Mouse (Mus musculus) heart, adult 2 months (tissue): ENCODE measurements around the gene Tpr. TPM values are rescaled to one million over a fixed set of nuclear protein-coding genes. Genes with fewer than 3 reads are reported as not detected.

Experiments
- DNase-seq, 2 experiments: peaks; one replicate each; pipeline ENCODE4 v3.0.0; 2021
- H3K27ac ChIP-seq: fragments of 200-600 bp; 2 replicates; pipeline ENCODE4 v1.8.1; 2022
- H3K27me3 ChIP-seq: fragments of 200-500 bp; 2 replicates; pipeline ENCODE4 v1.6.1; 2012; ENCODE audit warnings: mild to moderate bottlenecking, low read length, inconsistent platforms, mixed read lengths; ENCODE audit not compliant: control insufficient read depth, insufficient read depth
- H3K36me3 ChIP-seq: fragments of 200-500 bp; 2 replicates; pipeline ENCODE4 v1.6.1; 2012; ENCODE audit warnings: low read length, inconsistent platforms; ENCODE audit not compliant: control insufficient read depth, insufficient read depth
- H3K4me1 ChIP-seq: fragments of 200-500 bp; 2 replicates; pipeline ENCODE4 v1.6.1; 2011; ENCODE audit warnings: low read length; ENCODE audit not compliant: control insufficient read depth, insufficient read depth
- H3K4me3 ChIP-seq: fragments of 200-600 bp; 2 replicates; pipeline ENCODE4 v1.8.1; 2022
- H3K79me2 ChIP-seq: fragments of 200-500 bp; replicated peaks from 2 replicates; pipeline ENCODE4 v1.6.1; 2012; ENCODE audit warnings: mild to moderate bottlenecking, inconsistent platforms, low read length, moderate library complexity, mixed read lengths; ENCODE audit not compliant: control insufficient read depth, insufficient read depth
- H3K9ac ChIP-seq: fragments of 200-500 bp; 2 replicates; pipeline ENCODE4 v1.6.1; 2012; ENCODE audit warnings: low read depth, mild to moderate bottlenecking, control low read depth, inconsistent platforms, low read length, mixed read lengths
- CTCF ChIP-seq: fragments of 200-600 bp; IDR thresholded peaks from 2 replicates; pipeline ENCODE4 v1.8.1; 2022; ENCODE audit warnings: antibody characterized with exemption, mild to moderate bottlenecking, moderate library complexity
- EP300 ChIP-seq: fragments of 200-500 bp; IDR thresholded peaks from 2 replicates; pipeline ENCODE4 v1.6.1; 2011; ENCODE audit warnings: low read depth, low read length, control low read depth; ENCODE audit not compliant: insufficient read depth
- POLR2A ChIP-seq: fragments of 200-500 bp; IDR thresholded peaks from 2 replicates; pipeline ENCODE4 v1.6.1; 2011; ENCODE audit warnings: mild to moderate bottlenecking, low read depth, low read length, control low read depth; ENCODE audit not compliant: insufficient read depth
- WGBS: fragments of 180-500 bp; shearing (Covaris S2); methylation state at CpG from one replicate; pipeline ENCODE4 v1.1.7; 2018; 5-methylcytosine and 5-hydroxymethylcytosine counted together
- intact Hi-C: fragments of 180-260 bp; cut with DNase I; formaldehyde crosslinking; loops from one replicate; pipeline ENCODE4 v1.15.1; 2025
- polyA plus RNA-seq: library from polyadenylated mRNA; depleted of rRNA; stranded (reverse); fragments of >200 nt; gene quantifications from 2 replicates; pipeline ENCODE4 v1.2.3, GENCODE M21; 2012
- total RNA-seq, 2 experiments: library from RNA; stranded (reverse); gene quantifications; 2 replicates each; pipeline ENCODE4 v1.2.3; 2021

The Tpr gene
- total and polyA plus RNA-seq, 3 experiments: 58.1 to 125 (median 109) TPM

GRCm38 (mm10) chr1:150463691-150464090 is 71.1 kb downstream of the Tpr start:
- Histone ChIP-seq H3K27ac (no peak overlapping the region), H3K9ac (no peak overlapping the region), H3K36me3 (peaks cover 5% of the 10 kb centered on the region), H3K4me3 (no peak overlapping the region), H3K4me1 (peaks cover 6% of the 10 kb centered on the region), H3K79me2 (no peaks in the 10 kb centered on the region), H3K27me3 (no peaks in the 10 kb centered on the region)
- intact Hi-C loops: loop anchor here (5.0 kb wide), 1 partner anchor 34 kb away; no protein-coding TSS in a partner anchor
- WGBS: 86% methylated on average over 4 of the region's 4 CpGs
- no peak for DNase-seq
- TF ChIP-seq EP300 (no peak), POLR2A (no peak), CTCF (no peak)

- TF ChIP-seq POLR2A: no peak
- no peak for TF ChIP-seq CTCF
- TF ChIP-seq EP300: no peak
- H3K9ac ChIP-seq: no peak overlapping the region
- no peaks in the 10 kb centered on the region for H3K79me2 ChIP-seq
- WGBS: 58% methylated on average over 10 of the region's 10 CpGs
- no peaks in the 10 kb centered on the region for H3K36me3 ChIP-seq
- peaks cover 1% of the 10 kb centered on the region for H3K4me1 ChIP-seq
- DNase-seq: no peak
- no peaks in the 10 kb centered on the region for H3K27me3 ChIP-seq
- intact Hi-C loops: no loop called here
- H3K27ac ChIP-seq: peak overlapping the region; percentile 51; the same call in 1 of the 2 replicates
- peak overlapping the region; percentile 14; the same call in 1 of the 2 replicates for H3K4me3 ChIP-seq
These were observed 72.7 kb downstream of the Tpr start for GRCm38 (mm10) chr1:150465364-150465763.

GRCm38 (mm10) chr1:150466132-150466531 is 73.5 kb downstream of the Tpr start, which contains the start of gene Prg4:
Prg4 (minus strand) TSS chr1:150466165.
- Histone ChIP-seq H3K4me3 (peak within 1 kb of the TSS; percentile 14; the same call in 1 of the 2 replicates), H3K9ac (no peak within 1 kb of the TSS), H3K4me1 (peaks cover 1% of the 10 kb centered on the region), H3K36me3 (no peaks in the 10 kb centered on the region), H3K27me3 (no peaks in the 10 kb centered on the region), H3K79me2 (no peaks in the 10 kb centered on the region), H3K27ac (peak within 1 kb of the TSS; percentile 51)
- intact Hi-C loops: no loop called here
- no peak for DNase-seq
- 60% methylated on average over 3 of the region's 3 CpGs for WGBS
- TF ChIP-seq EP300: no peak
- no peak for TF ChIP-seq CTCF
- no peak for TF ChIP-seq POLR2A

GRCm38 (mm10) chr1:150469992-150470391 is 77.4 kb downstream of the Tpr start:
- no peak for TF ChIP-seq POLR2A
- TF ChIP-seq CTCF: no peak
- no peak for TF ChIP-seq EP300
- DNase-seq: no peak
- intact Hi-C loops: no loop called here
- H3K36me3 ChIP-seq: no peaks in the 10 kb centered on the region
- H3K4me3 ChIP-seq: no peak overlapping the region
- H3K9ac ChIP-seq: no peak overlapping the region
- no peak overlapping the region for H3K27ac ChIP-seq
- H3K4me1 ChIP-seq: peaks cover 1% of the 10 kb centered on the region
- no peaks in the 10 kb centered on the region for H3K27me3 ChIP-seq
- 44% methylated on average over 3 of the region's 3 CpGs for WGBS
- no peaks in the 10 kb centered on the region for H3K79me2 ChIP-seq

GRCm38 (mm10) chr1:150472525-150472924 is 79.9 kb downstream of the Tpr start:
- no peak for DNase-seq
- Histone ChIP-seq H3K4me3 (no peak overlapping the region), H3K9ac (no peak overlapping the region), H3K27me3 (no peaks in the 10 kb centered on the region), H3K36me3 (no peaks in the 10 kb centered on the region), H3K79me2 (no peaks in the 10 kb centered on the region), H3K27ac (no peak overlapping the region), H3K4me1 (no peaks in the 10 kb centered on the region)
- no peak for TF ChIP-seq POLR2A
- TF ChIP-seq EP300: no peak
- no peak for TF ChIP-seq CTCF
- intact Hi-C loops: no loop called here
- WGBS: 76% methylated on average over 7 of the region's 7 CpGs

- DNase-seq: peak; percentile 47 to 69
- intact Hi-C loops: no loop called here
- no peak overlapping the region for H3K9ac ChIP-seq
- H3K27me3 ChIP-seq: no peaks in the 10 kb centered on the region
- TF ChIP-seq CTCF: no peak
- no peak for TF ChIP-seq EP300
- no peak for TF ChIP-seq POLR2A
- no peaks in the 10 kb centered on the region for H3K4me1 ChIP-seq
- H3K36me3 ChIP-seq: no peaks in the 10 kb centered on the region
- no peak overlapping the region for H3K4me3 ChIP-seq
- 58% methylated on average over 5 of the region's 5 CpGs for WGBS
- no peak overlapping the region for H3K27ac ChIP-seq
- no peaks in the 10 kb centered on the region for H3K79me2 ChIP-seq
These were observed 88.0 kb downstream of the Tpr start for GRCm38 (mm10) chr1:150480674-150481073.
